Mouse (Mus musculus) lung, embryonic 16.5 days (tissue): ENCODE measurements at regions not wholly inside any gene's neighbourhood (a gene's known extent, or its start where the extent isn't known, plus 50 kb on each side); places are given as distances from the start of the nearest gene placed in this dataset.

ENCODE experiments used
- ATAC-seq: fragments of 200-750 bp; cut with Nextera tagmentation; 2 replicates; pipeline ENCODE4 v1.8.0; 2017; ENCODE audit warnings: low read depth, mild to moderate bottlenecking, moderate library complexity
- H3K27ac ChIP-seq: fragments of 300-500 bp; sonication (generic); 2 replicates; pipeline ENCODE4 v1.5.1; 2014; ENCODE audit warnings: mild to moderate bottlenecking, control low read depth, low read length
- H3K27me3 ChIP-seq: fragments of 300-500 bp; sonication (generic); 2 replicates; pipeline ENCODE4 v1.6.1; 2014; ENCODE audit warnings: low read depth, low read length, mixed read lengths; ENCODE audit not compliant: control insufficient read depth, insufficient read depth
- H3K36me3 ChIP-seq: fragments of 300-500 bp; sonication (generic); 2 replicates; pipeline ENCODE4 v1.6.1; 2014; ENCODE audit warnings: low read length; ENCODE audit not compliant: control insufficient read depth, insufficient read depth
- H3K4me1 ChIP-seq: fragments of 300-500 bp; sonication (generic); replicated peaks from 2 replicates; pipeline ENCODE4 v1.6.1; 2014; ENCODE audit warnings: low read length, mixed read lengths; ENCODE audit not compliant: control insufficient read depth, insufficient read depth
- H3K4me2 ChIP-seq: fragments of 300-500 bp; sonication (generic); 2 replicates; pipeline ENCODE4 v1.6.1; 2014; ENCODE audit warnings: low read depth, low read length, control low read depth
- H3K4me3 ChIP-seq: fragments of 300-500 bp; sonication (generic); 2 replicates; pipeline ENCODE4 v1.5.1; 2014; ENCODE audit warnings: mild to moderate bottlenecking, low read length, control low read depth
- H3K9ac ChIP-seq: fragments of 300-500 bp; sonication (generic); 2 replicates; pipeline ENCODE4 v1.6.1; 2014; ENCODE audit warnings: low read length, control low read depth
- H3K9me3 ChIP-seq: fragments of 300-500 bp; sonication (generic); 2 replicates; pipeline ENCODE4 v1.6.1; 2016; ENCODE audit warnings: low read length; ENCODE audit not compliant: control insufficient read depth
- WGBS: fragments of 180-500 bp; shearing (Covaris S2); extraction: QIAGEN DNeasy Blood & Tissue Kit; methylation state at CpG from one replicate; pipeline ENCODE4 v1.1.7; 2014; 5-methylcytosine and 5-hydroxymethylcytosine counted together

DNA sequence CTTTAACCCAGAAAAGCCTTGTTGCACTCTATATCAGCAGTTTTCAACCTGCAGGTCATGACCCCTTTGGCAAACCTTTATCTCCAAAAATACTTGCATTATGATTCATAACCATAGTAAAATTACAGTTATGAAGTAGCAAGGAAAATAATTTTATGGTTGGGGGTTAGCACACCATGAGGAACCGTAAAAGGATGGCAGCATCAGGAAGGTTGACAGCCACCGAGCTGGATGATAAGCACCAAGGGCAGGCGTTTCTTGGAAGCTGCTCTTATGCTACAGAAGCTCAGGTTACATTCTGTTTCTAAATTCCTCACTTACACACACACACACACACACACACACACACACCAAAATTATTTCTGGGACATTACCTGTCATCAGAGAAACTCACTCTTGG is 312.5 kb upstream of the Trib2 start:
- H3K36me3 ChIP-seq: no peaks in the 10 kb centered on the region
- H3K27ac ChIP-seq: no peak overlapping the region

DNA sequence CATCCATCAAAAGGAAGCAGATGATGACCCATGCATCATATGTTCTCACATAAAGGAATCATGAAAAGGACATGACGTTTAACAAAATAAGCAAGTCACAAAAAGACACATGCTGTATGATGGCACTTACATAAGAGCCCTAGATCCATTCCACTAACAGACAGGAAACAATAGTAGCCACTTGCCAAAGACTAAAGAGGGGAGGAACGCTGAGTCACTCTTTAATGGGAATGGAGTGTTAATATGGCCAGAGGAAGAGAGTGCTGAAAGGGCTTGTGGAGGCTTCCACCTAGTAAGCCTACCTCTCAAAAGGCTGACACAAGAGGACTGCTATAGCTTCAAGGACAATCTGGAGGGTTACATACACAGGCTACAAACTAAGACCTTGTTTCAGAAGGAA is 308.2 kb upstream of the Trib2 start:
- ATAC-seq: no peak
- Histone ChIP-seq H3K27ac (no peak overlapping the region), H3K4me3 (no peak overlapping the region), H3K36me3 (no peaks in the 10 kb centered on the region), H3K4me1 (no peaks in the 10 kb centered on the region), H3K27me3 (no peaks in the 10 kb centered on the region), H3K9me3 (no peaks in the 10 kb centered on the region), H3K4me2 (no peak overlapping the region), H3K9ac (no peak overlapping the region)
- WGBS: 78% methylated on average over 2 of the region's 2 CpGs

More for the DNA sequence above, 312.5 kb upstream of the Trib2 start:
- Histone ChIP-seq H3K9me3 (no peaks in the 10 kb centered on the region), H3K4me1 (no peaks in the 10 kb centered on the region), H3K27me3 (no peaks in the 10 kb centered on the region), H3K4me3 (no peak overlapping the region), H3K9ac (no peak overlapping the region), H3K4me2 (no peak overlapping the region)
- 63% methylated on average over 3 of the region's 3 CpGs for WGBS
- ATAC-seq: no peak

DNA sequence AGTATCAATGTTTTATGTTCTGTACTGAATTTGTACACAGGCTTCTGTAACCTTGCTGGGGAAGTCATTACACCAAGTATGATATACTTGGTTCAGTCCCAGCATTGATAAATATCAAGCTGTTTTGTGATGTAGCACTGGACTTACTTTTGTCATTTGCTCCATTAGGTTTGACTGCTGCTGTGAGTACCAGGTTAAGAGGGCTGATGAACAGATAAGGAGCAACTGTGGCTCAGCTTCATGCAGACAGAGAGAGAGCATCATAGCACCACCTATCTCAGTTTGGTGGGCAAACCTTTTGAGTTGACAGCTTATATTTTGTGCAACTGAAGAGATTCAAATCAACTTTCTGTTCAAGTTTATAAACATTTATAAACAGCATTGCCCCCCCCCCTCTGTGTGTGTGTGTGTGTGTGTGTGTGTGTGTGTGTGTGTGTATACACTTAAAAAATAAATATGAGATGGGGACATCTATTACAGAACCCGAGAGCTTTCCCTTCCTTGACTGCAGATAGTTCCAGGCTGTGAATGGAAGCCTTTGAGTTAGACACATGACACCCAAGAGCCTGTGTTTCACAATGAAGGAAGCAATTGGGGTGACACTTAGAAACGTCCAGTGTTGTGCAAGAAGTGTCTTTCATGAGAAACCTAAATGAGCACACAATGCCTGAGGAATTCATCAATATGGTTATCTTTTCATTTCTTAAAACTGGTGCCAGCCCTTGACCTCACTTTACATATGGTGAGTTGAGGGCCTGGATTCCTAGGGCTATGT is 305.8 kb upstream of the Trib2 start:
- WGBS: 48% methylated on average over 2 of the region's 2 CpGs
- ATAC-seq: no peak
- H3K4me2 ChIP-seq: no peak overlapping the region
- no peaks in the 10 kb centered on the region for H3K4me1 ChIP-seq
- H3K27me3 ChIP-seq: no peaks in the 10 kb centered on the region
- no peak overlapping the region for H3K4me3 ChIP-seq
- no peaks in the 10 kb centered on the region for H3K9me3 ChIP-seq
- no peaks in the 10 kb centered on the region for H3K36me3 ChIP-seq
- no peak overlapping the region for H3K9ac ChIP-seq
- no peak overlapping the region for H3K27ac ChIP-seq

DNA sequence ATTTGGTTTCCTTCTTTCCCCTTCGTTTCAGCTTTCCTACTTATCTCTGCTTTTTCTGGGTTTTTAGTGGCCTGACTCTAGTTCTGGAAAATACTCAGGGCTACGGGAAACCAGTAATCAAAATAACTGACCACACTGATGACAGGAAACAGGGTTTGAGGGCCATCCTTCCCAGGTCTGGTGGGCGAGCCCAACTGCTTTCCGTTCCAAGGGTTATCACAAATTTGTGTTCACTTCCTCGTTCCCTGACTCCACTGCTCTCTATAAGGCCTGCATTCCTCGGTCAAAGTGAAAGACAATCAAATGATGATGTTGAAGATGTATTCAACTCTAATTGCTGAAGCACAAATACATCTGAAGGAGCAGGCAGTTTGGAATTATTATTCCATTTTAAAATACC is 305.1 kb upstream of the Trib2 start:
- WGBS: 61% methylated on average over 6 of the region's 6 CpGs
- Histone ChIP-seq H3K9ac (no peak overlapping the region), H3K4me3 (no peak overlapping the region), H3K4me2 (no peak overlapping the region), H3K9me3 (no peaks in the 10 kb centered on the region), H3K27ac (no peak overlapping the region), H3K36me3 (no peaks in the 10 kb centered on the region), H3K4me1 (no peaks in the 10 kb centered on the region), H3K27me3 (no peaks in the 10 kb centered on the region)
- ATAC-seq: no peak

DNA sequence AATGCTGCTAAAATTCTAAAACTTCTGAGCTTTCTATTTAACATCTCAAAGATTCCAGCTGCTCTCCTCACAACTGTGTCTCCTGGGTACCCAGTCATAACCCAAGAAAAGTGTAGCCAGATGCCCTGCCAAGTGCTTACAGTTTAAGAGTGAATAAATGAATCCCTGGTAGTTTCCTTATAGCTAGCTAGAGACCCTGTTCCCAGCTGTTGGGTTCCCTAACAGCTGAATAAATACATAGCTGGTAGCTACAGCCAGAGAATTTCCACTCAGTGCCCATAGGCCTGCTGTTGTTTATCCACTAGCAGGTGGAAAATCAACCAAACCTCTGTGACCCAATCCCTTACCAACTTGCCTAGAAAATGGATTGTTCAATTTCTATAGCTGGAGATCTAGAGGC is 302.0 kb upstream of the Trib2 start:
- Histone ChIP-seq H3K4me2 (no peak overlapping the region), H3K27me3 (no peaks in the 10 kb centered on the region), H3K9me3 (no peaks in the 10 kb centered on the region), H3K4me3 (no peak overlapping the region), H3K4me1 (no peaks in the 10 kb centered on the region), H3K36me3 (no peaks in the 10 kb centered on the region), H3K9ac (no peak overlapping the region), H3K27ac (no peak overlapping the region)
- no peak for ATAC-seq

DNA sequence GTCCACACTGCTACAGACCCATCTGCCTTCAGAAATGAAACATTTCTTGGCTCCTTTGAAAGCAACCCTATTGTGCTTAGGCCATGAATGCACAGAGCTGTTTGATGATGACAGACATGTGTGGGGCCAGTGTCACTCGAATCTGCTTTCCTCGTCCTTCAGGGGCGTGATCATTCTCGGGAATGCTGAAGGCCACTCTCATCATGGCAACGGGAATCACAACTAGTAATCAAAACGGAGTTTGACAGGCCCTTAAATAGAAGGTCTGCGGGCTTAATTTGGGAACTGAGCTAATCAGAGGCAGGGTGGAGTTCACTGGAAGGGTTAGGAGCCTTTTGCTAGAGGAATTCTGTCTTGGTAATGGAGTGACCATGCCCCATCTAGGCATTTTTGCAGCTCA is 290.2 kb upstream of the Trib2 start:
- Histone ChIP-seq H3K27ac (no peak overlapping the region), H3K4me3 (no peak overlapping the region), H3K27me3 (no peaks in the 10 kb centered on the region), H3K4me2 (no peak overlapping the region), H3K9me3 (no peaks in the 10 kb centered on the region), H3K36me3 (no peaks in the 10 kb centered on the region), H3K9ac (no peak overlapping the region), H3K4me1 (no peaks in the 10 kb centered on the region)
- WGBS: 57% methylated on average over 7 of the region's 7 CpGs
- ATAC-seq: no peak

DNA sequence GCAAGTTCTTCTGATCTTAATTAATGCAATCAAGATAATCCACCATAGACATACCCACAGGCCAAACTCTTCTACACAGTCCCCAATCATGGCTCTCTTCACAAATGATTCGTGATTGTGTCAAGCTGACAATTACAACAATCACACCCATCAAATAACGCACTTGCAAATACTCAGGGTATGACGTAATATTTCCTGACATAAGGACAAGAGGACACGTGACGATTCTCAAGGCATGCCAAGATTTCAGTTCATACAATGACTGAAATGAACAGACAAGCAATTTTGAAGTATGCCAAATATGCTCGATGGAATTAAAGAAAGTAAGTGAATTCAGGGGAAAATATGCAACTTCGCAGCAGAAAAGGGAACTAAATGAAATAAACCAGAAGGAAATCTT is 282.1 kb upstream of the Trib2 start:
- no peak overlapping the region for H3K27ac ChIP-seq
- no peaks in the 10 kb centered on the region for H3K9me3 ChIP-seq
- ATAC-seq: no peak
- H3K4me1 ChIP-seq: no peaks in the 10 kb centered on the region
- WGBS: 69% methylated on average over 7 of the region's 7 CpGs
- no peaks in the 10 kb centered on the region for H3K27me3 ChIP-seq
- H3K9ac ChIP-seq: no peak overlapping the region
- no peak overlapping the region for H3K4me3 ChIP-seq
- H3K4me2 ChIP-seq: no peak overlapping the region
- H3K36me3 ChIP-seq: no peaks in the 10 kb centered on the region

DNA sequence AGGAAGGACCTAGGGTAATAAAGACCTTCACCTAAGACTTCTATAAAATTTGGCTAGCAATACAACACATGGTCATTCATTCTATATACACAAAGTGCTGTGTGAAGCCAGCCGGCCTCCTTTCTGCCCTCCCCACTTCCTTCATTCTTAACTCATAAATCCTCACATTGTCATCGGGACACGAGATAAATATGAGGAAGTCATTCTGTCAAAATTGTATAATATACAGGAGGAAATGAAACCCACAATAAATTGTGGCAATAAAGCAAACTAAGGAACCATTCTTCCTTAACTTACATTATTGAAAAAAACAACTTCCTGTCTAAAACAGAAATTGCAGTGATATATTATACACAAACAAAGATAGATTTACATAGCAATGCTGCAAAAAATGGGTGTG is 275.9 kb upstream of the Trib2 start:
- ATAC-seq: no peak
- no peak overlapping the region for H3K9ac ChIP-seq
- no peaks in the 10 kb centered on the region for H3K27me3 ChIP-seq
- no peaks in the 10 kb centered on the region for H3K36me3 ChIP-seq
- no peaks in the 10 kb centered on the region for H3K4me1 ChIP-seq
- WGBS: 41% methylated on average over 3 of the region's 3 CpGs
- H3K4me2 ChIP-seq: no peak overlapping the region
- H3K27ac ChIP-seq: no peak overlapping the region
- no peaks in the 10 kb centered on the region for H3K9me3 ChIP-seq
- H3K4me3 ChIP-seq: no peak overlapping the region

DNA sequence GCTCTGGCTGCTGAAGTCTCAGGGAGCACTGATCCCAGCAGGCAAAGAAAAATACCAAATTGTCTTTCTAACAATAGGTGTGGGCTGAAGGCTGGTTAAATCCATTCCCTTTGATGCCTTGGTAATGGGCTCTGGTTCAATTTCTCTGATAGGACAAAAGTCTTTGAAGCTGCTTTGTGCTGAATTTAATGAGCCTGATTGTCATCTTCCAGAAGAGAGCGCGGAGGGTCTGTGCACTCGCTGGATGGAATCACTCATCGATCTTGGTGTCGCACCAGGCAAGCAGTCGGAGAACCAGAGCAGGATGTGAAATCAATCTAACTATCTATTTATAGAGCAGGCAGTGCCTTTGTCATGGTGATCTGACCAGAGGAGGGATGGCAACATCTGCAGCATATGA is 274.6 kb upstream of the Trib2 start:
- H3K27ac ChIP-seq: no peak overlapping the region
- ATAC-seq: no peak
- 32% methylated on average over 6 of the region's 6 CpGs for WGBS

DNA sequence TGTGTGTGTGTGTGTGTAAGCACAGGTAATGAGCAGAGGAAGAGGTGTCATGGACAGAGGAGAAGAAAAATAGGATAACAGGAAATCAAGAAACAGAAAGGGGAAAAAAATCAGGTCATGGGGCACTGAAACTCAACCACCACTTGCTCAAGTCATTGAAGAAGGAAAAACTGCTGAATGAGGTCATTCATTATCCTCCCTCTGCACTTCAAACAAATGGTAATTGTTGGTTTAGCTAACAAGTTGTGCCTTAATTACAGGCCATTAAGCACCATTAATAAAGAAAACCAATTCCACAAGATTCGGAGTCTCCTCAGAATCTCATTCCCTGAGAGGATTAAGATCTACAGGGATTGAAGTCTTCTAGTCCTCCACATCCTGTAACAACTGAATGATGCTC is 266.5 kb upstream of the Trib2 start:
- no peak overlapping the region for H3K4me3 ChIP-seq
- WGBS: 67% methylated on average over 1 of the region's 1 CpGs
- ATAC-seq: no peak
- no peaks in the 10 kb centered on the region for H3K27me3 ChIP-seq
- no peaks in the 10 kb centered on the region for H3K36me3 ChIP-seq
- no peak overlapping the region for H3K9ac ChIP-seq
- H3K4me1 ChIP-seq: no peaks in the 10 kb centered on the region
- H3K27ac ChIP-seq: no peak overlapping the region
- no peak overlapping the region for H3K4me2 ChIP-seq
- no peaks in the 10 kb centered on the region for H3K9me3 ChIP-seq

More for the DNA sequence above, 274.6 kb upstream of the Trib2 start:
- H3K4me2 ChIP-seq: no peak overlapping the region
- H3K36me3 ChIP-seq: no peaks in the 10 kb centered on the region
- H3K4me3 ChIP-seq: no peak overlapping the region
- H3K4me1 ChIP-seq: no peaks in the 10 kb centered on the region
- no peak overlapping the region for H3K9ac ChIP-seq
- no peaks in the 10 kb centered on the region for H3K27me3 ChIP-seq
- no peaks in the 10 kb centered on the region for H3K9me3 ChIP-seq
